Mouse (Mus musculus): ENCODE measurements around the gene Gm732. TPM values are rescaled to one million over a fixed set of nuclear protein-coding genes. Genes with fewer than 3 reads are reported as not detected.

Gm732 gene
- not detected for total RNA-seq (2022)

DNA sequence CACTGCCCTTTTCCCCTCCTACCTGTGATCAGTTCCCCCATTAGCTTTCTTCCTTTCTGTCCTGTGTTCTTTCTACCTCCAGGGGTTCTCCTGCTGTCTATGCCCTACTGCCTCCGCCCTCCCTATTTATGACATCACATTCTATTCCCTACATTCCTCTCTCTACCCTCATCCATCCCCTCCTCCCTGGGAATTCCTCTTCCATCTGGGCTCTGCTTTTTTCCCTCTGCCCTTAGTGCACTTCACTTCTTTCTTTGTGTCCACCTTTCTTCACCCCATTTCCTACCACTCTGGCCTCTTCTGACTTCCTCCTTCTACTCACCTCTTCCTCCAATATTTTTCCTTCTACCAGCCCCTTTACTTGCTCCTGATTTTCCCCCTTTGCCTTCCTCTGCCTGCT, at the start of gene Gm732:
TSS of gene Gm732 (minus strand) at position 101 of the 400 bp plus-strand sequence.
- no peak for DNase-seq (ENCODE audit: low spot score in 2 of 2)

Other genes starting within 250 kb of the Gm732 start
- gene Tent5d, start 155.9 kb downstream of the Gm732 start, total RNA-seq (2022), result not detected
- 1 to 10 TPM; 4.5 to 8.1 (median 5.5) TPM for gene 2610002M06Rik, start 132.1 kb downstream of the Gm732 start, total RNA-seq (2022)